Mouse (Mus musculus) heart, embryonic 10.5 days (tissue): ENCODE measurements around the gene 9130019O22Rik. TPM values are rescaled to one million over a fixed set of nuclear protein-coding genes. Genes with fewer than 3 reads are reported as not detected.
"Not testable (repeated sequence)": the region's sequence is repeated elsewhere in the genome, so short reads cannot be mapped to it uniquely, and the experiment has no call there.

Source experiments
- DNase-seq: peaks from one replicate; pipeline ENCODE4 v3.0.0-alpha.2; 2017; ENCODE audit warnings: low spot score
- H3K27ac ChIP-seq: fragments of 300-500 bp; sonication (generic); 2 replicates; pipeline ENCODE4 v1.5.1; 2016; ENCODE audit warnings: mild to moderate bottlenecking
- H3K27me3 ChIP-seq: fragments of 300-500 bp; sonication (generic); 2 replicates; pipeline ENCODE4 v1.6.1; 2016; ENCODE audit warnings: mild to moderate bottlenecking; ENCODE audit not compliant: poor library complexity, insufficient read depth, severe bottlenecking
- H3K36me3 ChIP-seq: fragments of 300-500 bp; sonication (generic); 2 replicates; pipeline ENCODE4 v1.6.1; 2016; ENCODE audit warnings: mild to moderate bottlenecking, moderate library complexity
- H3K4me1 ChIP-seq: fragments of 300-500 bp; sonication (generic); 2 replicates; pipeline ENCODE4 v1.6.1; 2016; ENCODE audit warnings: mild to moderate bottlenecking
- H3K4me3 ChIP-seq: fragments of 300-500 bp; sonication (generic); 2 replicates; pipeline ENCODE4 v1.5.1; 2016; ENCODE audit warnings: mild to moderate bottlenecking, moderate library complexity
- H3K9me3 ChIP-seq: fragments of 300-500 bp; sonication (generic); 2 replicates; pipeline ENCODE4 v1.6.1; 2016; ENCODE audit warnings: mild to moderate bottlenecking, moderate library complexity
- WGBS: fragments of 180-500 bp; shearing (Covaris S2); methylation state at CpG from one replicate; pipeline ENCODE4 v1.1.7; 2016; 5-methylcytosine and 5-hydroxymethylcytosine counted together
- polyA plus RNA-seq: library from polyadenylated mRNA; unstranded; fragments of >200 nt; fragmentation: Nextera tagmentation; extraction: Ambion mirVana; gene quantifications from 2 replicates; pipeline ENCODE4 v1.2.1, GENCODE M21; 2016

Gene 9130019O22Rik
- polyA plus RNA-seq, 1 experiment from 2014 or later = 4.8 TPM

GRCm38 (mm10) chr7:127343351-127344019 lies 43.5 kb downstream of the 9130019O22Rik start:
- H3K4me1 ChIP-seq = peaks cover 40% of the 10 kb centered on the region
- H3K27me3 ChIP-seq = no peaks in the 10 kb centered on the region
- H3K9me3 ChIP-seq = no peaks in the 10 kb centered on the region
- WGBS = 90% methylated on average over 38 of the region's 38 CpGs
- DNase-seq = no peak
- peaks cover 32% of the 10 kb centered on the region for H3K36me3 ChIP-seq
- no peak overlapping the region for H3K27ac ChIP-seq
- H3K4me3 ChIP-seq = peak overlapping the region; percentile 93; the same call in 1 of the 2 replicates

- Histone ChIP-seq H3K27me3 (no peaks in the 10 kb centered on the region), H3K4me1 (peaks cover 40% of the 10 kb centered on the region), H3K36me3 (peaks cover 32% of the 10 kb centered on the region), H3K27ac (0 out of 2 replicates have a peak overlapping the region, but pooled peaks have one; percentile 16), H3K4me3 (peak overlapping the region; percentile 93; the same call in 1 of the 2 replicates), H3K9me3 (no peaks in the 10 kb centered on the region)
- WGBS = 94% methylated on average over 7 of the region's 7 CpGs
- DNase-seq = no peak
Measured at GRCm38 (mm10) chr7:127342888-127343287, 44.1 kb downstream of the 9130019O22Rik start.

- Histone ChIP-seq H3K4me3 (no peak overlapping the region), H3K27ac (no peak overlapping the region)
- WGBS = 62% methylated on average over 4 of the region's 4 CpGs
Measured at GRCm38 (mm10) chr7:127342332-127342731, 44.6 kb downstream of the 9130019O22Rik start.

GRCm38 (mm10) chr7:127341861-127342260 lies 45.1 kb downstream of the 9130019O22Rik start:
- WGBS = 90% methylated on average over 6 of the region's 6 CpGs
- H3K9me3 ChIP-seq, H3K27me3 ChIP-seq, DNase-seq, H3K27ac ChIP-seq, H3K4me3 ChIP-seq: not testable (repeated sequence)
- Histone ChIP-seq H3K36me3 (peaks cover 32% of the 10 kb centered on the region), H3K4me1 (peaks cover 36% of the 10 kb centered on the region)

More at GRCm38 (mm10) chr7:127342332-127342731, 44.6 kb downstream of the 9130019O22Rik start:
- Histone ChIP-seq H3K27me3 (no peaks in the 10 kb centered on the region), H3K36me3 (peaks cover 32% of the 10 kb centered on the region), H3K4me1 (peaks cover 40% of the 10 kb centered on the region), H3K9me3 (no peaks in the 10 kb centered on the region)
- no peak for DNase-seq

GRCm38 (mm10) chr7:127341356-127341755 lies 45.6 kb downstream of the 9130019O22Rik start:
- H3K9me3 ChIP-seq = no peaks in the 10 kb centered on the region
- H3K27me3 ChIP-seq = no peaks in the 10 kb centered on the region
- 96% methylated on average over 8 of the region's 8 CpGs for WGBS
- H3K4me3 ChIP-seq = no peak overlapping the region
- no peak overlapping the region for H3K27ac ChIP-seq
- peaks cover 32% of the 10 kb centered on the region for H3K36me3 ChIP-seq
- peaks cover 31% of the 10 kb centered on the region for H3K4me1 ChIP-seq
- no peak for DNase-seq

- Histone ChIP-seq H3K4me3 (no peak overlapping the region), H3K27me3 (no peaks in the 10 kb centered on the region), H3K4me1 (peaks cover under 1% of the 10 kb centered on the region), H3K36me3 (peaks cover 15% of the 10 kb centered on the region), H3K27ac (no peak overlapping the region), H3K9me3 (no peaks in the 10 kb centered on the region)
- 59% methylated on average over 4 of the region's 4 CpGs for WGBS
- no peak for DNase-seq
Measured at GRCm38 (mm10) chr7:127337636-127338035, 49.3 kb downstream of the 9130019O22Rik start.

GRCm38 (mm10) chr7:127335604-127336003 lies 51.4 kb downstream of the 9130019O22Rik start:
- Histone ChIP-seq H3K4me3 (no peak overlapping the region), H3K9me3 (no peaks in the 10 kb centered on the region), H3K36me3 (no peaks in the 10 kb centered on the region), H3K27ac (no peak overlapping the region), H3K4me1 (no peaks in the 10 kb centered on the region), H3K27me3 (no peaks in the 10 kb centered on the region)
- WGBS = 78% methylated on average over 4 of the region's 4 CpGs
- DNase-seq = no peak

- Histone ChIP-seq H3K4me1 (no peaks in the 10 kb centered on the region), H3K4me3 (no peak overlapping the region), H3K36me3 (no peaks in the 10 kb centered on the region), H3K9me3 (no peaks in the 10 kb centered on the region), H3K27me3 (no peaks in the 10 kb centered on the region; the same call in 1 of the 2 replicates), H3K27ac (no peak overlapping the region)
- 77% methylated on average over 6 of the region's 6 CpGs for WGBS
- no peak for DNase-seq
Measured at GRCm38 (mm10) chr7:127333240-127333639, 53.7 kb downstream of the 9130019O22Rik start.

Other genes starting within 250 kb of the 9130019O22Rik start
- gene Spn, start 249.3 kb downstream of the 9130019O22Rik start, polyA plus RNA-seq = 0.06 and 0.50 TPM in 2 replicates
- 49.1 and 61.0 TPM in 2 replicates for gene Cd2bp2, start 191.1 kb downstream of the 9130019O22Rik start, polyA plus RNA-seq
- gene Tbc1d10b, start 178.7 kb downstream of the 9130019O22Rik start, polyA plus RNA-seq = 26.4 and 28.3 TPM in 2 replicates
- gene Mylpf, start 178.3 kb downstream of the 9130019O22Rik start, polyA plus RNA-seq = 40.4 and 51.1 TPM in 2 replicates
- gene Zfp553, start 154.1 kb downstream of the 9130019O22Rik start, polyA plus RNA-seq = 30.5 and 42.9 TPM in 2 replicates
- gene Sept1, start 154.0 kb downstream of the 9130019O22Rik start, polyA plus RNA-seq = 21.2 and 25.4 TPM in 2 replicates
- 41.3 and 44.6 TPM in 2 replicates for gene Zfp771, start 142.9 kb downstream of the 9130019O22Rik start, polyA plus RNA-seq
- 222 and 262 TPM in 2 replicates for gene Dctpp1, start 126.5 kb downstream of the 9130019O22Rik start, polyA plus RNA-seq
- 79.9 and 88.3 TPM in 2 replicates for gene Sephs2, start 113.1 kb downstream of the 9130019O22Rik start, polyA plus RNA-seq
- gene Itgal, start 90.9 kb downstream of the 9130019O22Rik start, polyA plus RNA-seq = 0.72 and 0.92 TPM in 2 replicates
- gene Zfp768, start 41.6 kb downstream of the 9130019O22Rik start, polyA plus RNA-seq = 18.7 and 19.0 TPM in 2 replicates
- 5.3 and 6.7 TPM in 2 replicates for gene Zfp747, start 11.1 kb downstream of the 9130019O22Rik start, polyA plus RNA-seq
- 3.8 and 5.5 TPM in 2 replicates for gene E430018J23Rik, start 6.5 kb upstream of the 9130019O22Rik start, polyA plus RNA-seq
- gene Zfp764, start 19.7 kb upstream of the 9130019O22Rik start, polyA plus RNA-seq = 5.1 and 6.6 TPM in 2 replicates
- 20.9 and 26.8 TPM in 2 replicates for gene Zfp688, start 34.9 kb upstream of the 9130019O22Rik start, polyA plus RNA-seq
- 6.6 and 7.0 TPM in 2 replicates for gene Zfp689, start 62.0 kb upstream of the 9130019O22Rik start, polyA plus RNA-seq
- gene Prr14, start 72.4 kb upstream of the 9130019O22Rik start, polyA plus RNA-seq = 35.6 and 42.2 TPM in 2 replicates
- 6.4 and 13.0 TPM in 2 replicates for gene Fbrs, start 92.0 kb upstream of the 9130019O22Rik start, polyA plus RNA-seq
- 47.4 and 56.4 TPM in 2 replicates for gene Srcap, start 124.8 kb upstream of the 9130019O22Rik start, polyA plus RNA-seq
- 9.4 and 10.0 TPM in 2 replicates for gene Gm42715, start 132.4 kb upstream of the 9130019O22Rik start, polyA plus RNA-seq
- gene Tmem265, start 174.2 kb upstream of the 9130019O22Rik start, polyA plus RNA-seq = 4.7 and 5.2 TPM in 2 replicates
- gene Phkg2, start 186.2 kb upstream of the 9130019O22Rik start, polyA plus RNA-seq = 44.2 and 46.6 TPM in 2 replicates
- 9.5 and 10.2 TPM in 2 replicates for gene Ccdc189, start 201.4 kb upstream of the 9130019O22Rik start, polyA plus RNA-seq
- gene Rnf40, start 201.6 kb upstream of the 9130019O22Rik start, polyA plus RNA-seq = 37.5 and 46.3 TPM in 2 replicates
- 13.0 and 13.8 TPM in 2 replicates for gene Zfp629, start 228.6 kb upstream of the 9130019O22Rik start, polyA plus RNA-seq